Mouse (Mus musculus): ENCODE results near the gene Olfr703.

DNA sequence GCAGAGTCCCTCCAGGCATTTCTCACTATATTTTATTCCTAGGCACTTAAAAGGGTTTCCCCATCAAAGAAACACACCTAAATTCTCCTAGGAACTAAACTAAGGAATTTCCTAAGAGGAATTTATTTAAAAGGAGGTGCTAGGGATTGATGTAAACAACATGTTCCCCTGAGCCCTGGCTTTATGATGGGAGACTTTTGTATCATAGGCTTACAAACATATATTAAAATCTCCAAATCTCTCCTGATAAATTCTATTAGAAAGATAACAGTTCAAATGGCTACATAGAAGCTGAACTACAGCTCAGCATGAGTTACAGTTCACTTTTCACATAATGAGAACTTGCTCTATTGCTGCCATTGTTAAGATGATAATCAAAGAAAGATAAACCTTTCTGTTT, 9.4 kb upstream of the Olfr703 start, which contains the start of gene Olfr702:
- TF ChIP-seq CTCF (IDR thresholded peaks at IDR 0.05; ENCODE audit: control insufficient read depth, insufficient read depth, insufficient read length) (no peak), CEBPB (IDR thresholded peaks at IDR 0.05; ENCODE audit: low read depth) (no peak)
